Mouse (Mus musculus) E14TG2a.4 (cell line): ENCODE results near the gene Cbx8.

Experiments used
- CTCF ChIP-seq: conservative IDR thresholded peaks from 2 replicates; pipeline ENCODE4 v1.5.1; 2014; ENCODE audit warnings: low read length
- NANOG ChIP-seq: IDR thresholded peaks from 2 replicates; pipeline ENCODE4 v1.6.1; 2014; ENCODE audit warnings: borderline replicate concordance, low read length, mixed read lengths
- POU5F1 ChIP-seq: IDR thresholded peaks from 2 replicates; pipeline ENCODE4 v1.6.1; 2014; ENCODE audit warnings: low read length, borderline replicate concordance

GRCm38 (mm10) chr11:119042466-119043272, 1.9 kb upstream of the Cbx8 start:
- TF ChIP-seq CTCF (no peak), NANOG (no peak), POU5F1 (no peak)
